Mouse (Mus musculus) mouse embryonic stem cell (cell line): ENCODE measurements around the gene Rnf224.

Source experiments
- in situ Hi-C, 2 experiments: fragments of 300-500 bp; cut with MboI; formaldehyde crosslinking; loops; 1 replicate in 1 of 2; 3 replicates in 1 of 2; pipeline ENCODE4 v1.14.3; 2019 to 2020; ENCODE audit warnings: low sequenced_read_pairs in 2 of 2, low pct_unique_long_range_greater_than_20kb in 1 of 2, mixed read lengths in 1 of 2; ENCODE audit not compliant: unreplicated experiment in 1 of 2

Gene Rnf224

GRCm38 (mm10) chr2:25210686-25211085 is 25.9 kb downstream of the Rnf224 start:
- in situ Hi-C loops: no loop called here

- in situ Hi-C loops: no loop called here
Observed at GRCm38 (mm10) chr2:25207593-25207992, 29.0 kb downstream of the Rnf224 start.

- in situ Hi-C loops: no loop called here
Observed at GRCm38 (mm10) chr2:25203631-25204214, 32.9 kb downstream of the Rnf224 start.

- in situ Hi-C loops: no loop called here
Observed at GRCm38 (mm10) chr2:25200631-25201030, 36.0 kb downstream of the Rnf224 start.

- in situ Hi-C loops: loop anchor here in 1 of 2 experiments (10.0 kb wide), 1 partner anchor 57 kb away; the partner anchor contains the start of gene Tmem203
Observed at GRCm38 (mm10) chr2:25197946-25198345, 38.6 kb downstream of the Rnf224 start.

GRCm38 (mm10) chr2:25197191-25197590 is 39.4 kb downstream of the Rnf224 start:
- in situ Hi-C loops: loop anchor here in 1 of 2 experiments (10.0 kb wide), 1 partner anchor 58 kb away; the partner anchor contains the start of gene Tmem203

GRCm38 (mm10) chr2:25196172-25196954 is 40.2 kb downstream of the Rnf224 start, which contains the start of gene Tor4a:
Gene Tor4a (minus strand): TSS chr2:25196886.
- in situ Hi-C loops: loop anchor here in 1 of 2 experiments (10.0 kb wide), 1 partner anchor 58 kb away; the partner anchor contains the start of gene Tmem203

- in situ Hi-C loops: loop anchor here in 1 of 2 experiments (10.0 kb wide), 1 partner anchor 59 kb away; the partner anchor contains the start of gene Tmem203
Observed at GRCm38 (mm10) chr2:25195211-25196156, 41.1 kb downstream of the Rnf224 start.

- in situ Hi-C loops: loop anchor here in 1 of 2 experiments (10.0 kb wide), 1 partner anchor 60 kb away; the partner anchor contains the start of gene Tmem203
Observed at GRCm38 (mm10) chr2:25194486-25195171, 42.0 kb downstream of the Rnf224 start.

GRCm38 (mm10) chr2:25194006-25194405 is 42.6 kb downstream of the Rnf224 start:
- in situ Hi-C loops: loop anchor here in 1 of 2 experiments (10.0 kb wide), 1 partner anchor 61 kb away; the partner anchor contains the start of gene Tmem203

- in situ Hi-C loops: loop anchor here in 1 of 2 experiments (10.0 kb wide), 1 partner anchor 61 kb away; the partner anchor contains the start of gene Tmem203
Observed at GRCm38 (mm10) chr2:25193330-25193770, 43.2 kb downstream of the Rnf224 start.

- in situ Hi-C loops: no loop called here
Observed at GRCm38 (mm10) chr2:25187841-25188240, 48.7 kb downstream of the Rnf224 start.

GRCm38 (mm10) chr2:25186575-25186930 is 50.0 kb downstream of the Rnf224 start:
- in situ Hi-C loops: no loop called here

GRCm38 (mm10) chr2:25185625-25186574 is 50.7 kb downstream of the Rnf224 start:
- in situ Hi-C loops: no loop called here

GRCm38 (mm10) chr2:25184496-25184895 is 52.1 kb downstream of the Rnf224 start:
- in situ Hi-C loops: no loop called here
